Mouse (Mus musculus) embryonic facial prominence, embryonic 13.5 days (tissue): ENCODE measurements around the gene Gm10135. TPM values are rescaled to one million over a fixed set of nuclear protein-coding genes. Genes with fewer than 3 reads are reported as not detected.
"Not testable (repeated sequence)": the region's sequence is repeated elsewhere in the genome, so short reads cannot be mapped to it uniquely, and the experiment has no call there.

Source experiments
- ATAC-seq: fragments of 200-750 bp; cut with Nextera tagmentation; 2 replicates; pipeline ENCODE4 v1.8.0; 2017; ENCODE audit warnings: low read depth; ENCODE audit not compliant: insufficient number of reproducible peaks, insufficient read depth, low FRiP score, low TSS enrichment
- H3K27ac ChIP-seq: fragments of 300-500 bp; sonication (generic); 2 replicates; pipeline ENCODE4 v1.5.1; 2015; ENCODE audit warnings: moderate library complexity, mild to moderate bottlenecking, inconsistent platforms
- H3K27me3 ChIP-seq: fragments of 300-500 bp; sonication (generic); 2 replicates; pipeline ENCODE4 v1.6.1; 2015; ENCODE audit warnings: mild to moderate bottlenecking, inconsistent platforms
- H3K36me3 ChIP-seq: fragments of 300-500 bp; sonication (generic); 2 replicates; pipeline ENCODE4 v1.6.1; 2015; ENCODE audit warnings: mild to moderate bottlenecking, inconsistent platforms
- H3K4me1 ChIP-seq: fragments of 300-500 bp; sonication (generic); 2 replicates; pipeline ENCODE4 v1.6.1; 2015; ENCODE audit warnings: inconsistent platforms
- H3K4me2 ChIP-seq: fragments of 300-500 bp; sonication (generic); 2 replicates; pipeline ENCODE4 v1.6.1; 2015; ENCODE audit warnings: moderate library complexity, mild to moderate bottlenecking, inconsistent platforms
- H3K4me3 ChIP-seq: fragments of 300-500 bp; sonication (generic); 2 replicates; pipeline ENCODE4 v1.5.1; 2015; ENCODE audit warnings: mild to moderate bottlenecking, inconsistent platforms
- H3K9ac ChIP-seq: fragments of 300-500 bp; sonication (generic); 2 replicates; pipeline ENCODE4 v1.6.1; 2015; ENCODE audit warnings: mild to moderate bottlenecking, inconsistent platforms
- H3K9me3 ChIP-seq: fragments of 300-500 bp; sonication (generic); 2 replicates; pipeline ENCODE4 v1.6.1; 2016; ENCODE audit warnings: inconsistent platforms
- WGBS: fragments of 180-500 bp; shearing (Covaris S2); methylation state at CpG from one replicate; pipeline ENCODE4 v1.1.7; 2015; ENCODE audit warnings: mixed read lengths; 5-methylcytosine and 5-hydroxymethylcytosine counted together
- polyA plus RNA-seq: library from polyadenylated mRNA; unstranded; fragments of >200 nt; fragmentation: Nextera tagmentation; extraction: Ambion mirVana; gene quantifications from 2 replicates; pipeline ENCODE4 v1.2.1, GENCODE M21; 2015

Gene Gm10135
- polyA plus RNA-seq, 1 experiment from 2014 or later, result not detected

DNA sequence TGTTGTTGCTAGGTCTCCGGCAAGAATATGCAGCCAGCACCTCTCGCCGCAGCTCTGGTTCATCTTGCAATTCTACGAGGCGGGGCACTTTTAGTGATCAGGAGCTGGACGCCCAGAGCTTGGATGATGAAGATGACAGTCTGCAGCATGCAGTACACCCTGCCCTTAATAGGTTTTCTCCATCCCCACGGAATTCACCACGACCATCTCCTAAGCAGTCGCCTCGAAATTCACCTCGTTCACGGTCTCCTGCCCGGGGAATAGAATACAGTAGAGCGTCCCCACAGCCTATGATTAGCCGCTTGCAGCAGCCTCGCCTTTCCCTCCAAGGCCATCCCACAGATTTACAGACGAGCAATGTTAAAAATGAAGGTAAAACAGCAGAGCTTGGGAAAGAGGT, 17.2 kb downstream of the Gm10135 start:
- 89% methylated on average over 17 of the region's 17 CpGs for WGBS
- H3K9me3 ChIP-seq, result no peaks in the 10 kb centered on the region
- H3K36me3 ChIP-seq, result peaks cover 10% of the 10 kb centered on the region
- H3K27me3 ChIP-seq, result no peaks in the 10 kb centered on the region
- H3K4me2 ChIP-seq, result no peak overlapping the region
- ATAC-seq, result no peak
- no peak overlapping the region for H3K27ac ChIP-seq
- no peaks in the 10 kb centered on the region for H3K4me1 ChIP-seq
- H3K4me3 ChIP-seq, result no peak overlapping the region
- no peak overlapping the region for H3K9ac ChIP-seq

DNA sequence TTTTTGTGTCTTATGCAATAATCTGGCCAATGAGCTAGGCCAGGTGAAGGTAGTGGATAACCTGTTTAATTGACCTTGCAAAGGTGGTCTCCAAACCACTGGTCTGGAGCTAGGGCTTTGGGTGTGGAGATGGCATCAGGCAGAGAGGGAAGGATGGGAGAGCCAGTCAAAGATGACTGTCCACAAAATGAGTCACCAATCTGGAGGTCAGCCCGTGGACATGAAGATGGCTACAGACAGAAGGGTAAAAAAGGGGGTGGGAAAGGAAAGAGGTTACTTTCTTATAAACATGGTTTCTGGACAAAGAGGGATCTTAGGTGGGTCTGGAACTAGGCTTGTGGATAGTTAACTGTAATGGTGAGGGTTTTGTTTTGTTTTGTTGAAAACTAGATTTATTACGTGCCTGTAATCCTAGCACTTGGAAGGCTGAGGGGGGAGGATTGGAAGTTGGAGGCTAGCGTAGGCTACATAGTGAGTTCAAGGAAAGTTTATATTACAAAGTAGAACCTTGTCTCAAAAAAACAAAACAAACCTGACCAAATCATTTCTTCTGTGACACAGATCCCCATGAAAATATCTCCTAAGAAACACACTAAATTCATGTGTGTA, 20.4 kb downstream of the Gm10135 start:
- Histone ChIP-seq H3K27ac (no peak overlapping the region), H3K36me3 (peaks cover 21% of the 10 kb centered on the region), H3K9ac (no peak overlapping the region), H3K4me3 (no peak overlapping the region), H3K9me3 (no peaks in the 10 kb centered on the region), H3K27me3 (no peaks in the 10 kb centered on the region), H3K4me1 (no peaks in the 10 kb centered on the region), H3K4me2 (no peak overlapping the region)
- WGBS, result 75% methylated on average over 3 of the region's 3 CpGs
- no peak for ATAC-seq

- Histone ChIP-seq H3K9me3 (no peaks in the 10 kb centered on the region), H3K36me3 (peaks cover 25% of the 10 kb centered on the region), H3K9ac (no peak overlapping the region), H3K27ac (no peak overlapping the region), H3K4me1 (no peaks in the 10 kb centered on the region), H3K27me3 (no peaks in the 10 kb centered on the region), H3K4me3 (no peak overlapping the region), H3K4me2 (no peak overlapping the region)
- 92% methylated on average over 2 of the region's 2 CpGs for WGBS
- no peak for ATAC-seq
Measured at GRCm38 (mm10) chr5:72950252-72950651, 24.2 kb downstream of the Gm10135 start.

DNA sequence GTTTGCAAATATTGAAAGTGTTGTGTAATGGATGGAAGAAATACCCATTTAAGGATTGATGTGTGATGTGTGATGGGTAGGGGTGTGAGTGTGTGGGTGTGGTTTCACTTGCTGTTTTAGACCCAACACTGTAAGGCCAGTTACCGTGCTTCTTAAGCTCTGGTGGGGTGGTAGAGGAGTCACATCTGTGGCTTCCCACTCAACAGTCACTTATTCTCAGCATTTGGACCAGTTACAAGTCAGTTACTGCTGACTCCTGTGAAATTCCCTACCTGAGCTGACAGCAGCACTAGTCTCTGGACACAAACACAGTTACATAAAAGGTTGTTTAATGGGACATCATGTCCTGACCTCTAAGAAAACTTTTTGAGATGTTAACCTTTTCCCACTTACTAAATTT, 26.4 kb downstream of the Gm10135 start:
- no peak for ATAC-seq
- Histone ChIP-seq H3K36me3 (peaks cover 35% of the 10 kb centered on the region), H3K9me3 (no peaks in the 10 kb centered on the region), H3K4me1 (no peaks in the 10 kb centered on the region), H3K9ac (no peak overlapping the region), H3K27ac (no peak overlapping the region), H3K4me3 (no peak overlapping the region), H3K27me3 (no peaks in the 10 kb centered on the region), H3K4me2 (no peak overlapping the region)
- WGBS, result 79% methylated on average over 1 of the region's 1 CpGs

- Histone ChIP-seq H3K9ac (no peak overlapping the region), H3K4me2 (no peak overlapping the region), H3K27me3 (no peaks in the 10 kb centered on the region), H3K36me3 (peaks cover 20% of the 10 kb centered on the region), H3K9me3 (no peaks in the 10 kb centered on the region), H3K4me1 (0 out of 2 replicates have a peak, but pooled peaks cover 2% of the 10 kb centered on the region), H3K27ac (no peak overlapping the region), H3K4me3 (no peak overlapping the region)
- 89% methylated on average over 5 of the region's 5 CpGs for WGBS
- no peak for ATAC-seq
Measured at GRCm38 (mm10) chr5:72940906-72941432, 33.5 kb downstream of the Gm10135 start.

DNA sequence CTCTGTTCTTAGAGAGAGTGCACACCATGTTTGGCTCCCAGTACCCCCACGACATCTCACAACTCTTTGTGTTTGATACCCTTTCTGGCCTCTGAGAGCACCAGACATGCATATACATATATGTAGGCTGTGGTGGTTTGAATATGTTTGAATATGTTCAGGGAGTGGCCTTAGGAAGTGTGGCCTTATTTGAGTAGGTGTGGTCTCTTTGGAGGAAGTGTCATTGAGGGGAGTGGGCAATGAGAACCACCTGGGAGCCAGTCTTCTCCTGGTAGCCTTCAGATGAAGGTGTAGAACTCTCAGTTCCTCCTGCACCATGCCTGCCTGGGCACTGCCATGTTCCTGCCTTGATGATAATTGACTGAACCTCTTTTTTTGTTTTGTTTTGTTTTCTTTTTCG, 35.2 kb downstream of the Gm10135 start:
- Histone ChIP-seq H3K9ac (no peak overlapping the region), H3K27me3 (no peaks in the 10 kb centered on the region), H3K4me2 (no peak overlapping the region), H3K4me3 (no peak overlapping the region), H3K4me1 (0 out of 2 replicates have a peak, but pooled peaks cover 2% of the 10 kb centered on the region), H3K9me3 (no peaks in the 10 kb centered on the region), H3K27ac (no peak overlapping the region), H3K36me3 (peaks cover 17% of the 10 kb centered on the region)
- no peak for ATAC-seq
- 92% methylated on average over 2 of the region's 2 CpGs for WGBS

DNA sequence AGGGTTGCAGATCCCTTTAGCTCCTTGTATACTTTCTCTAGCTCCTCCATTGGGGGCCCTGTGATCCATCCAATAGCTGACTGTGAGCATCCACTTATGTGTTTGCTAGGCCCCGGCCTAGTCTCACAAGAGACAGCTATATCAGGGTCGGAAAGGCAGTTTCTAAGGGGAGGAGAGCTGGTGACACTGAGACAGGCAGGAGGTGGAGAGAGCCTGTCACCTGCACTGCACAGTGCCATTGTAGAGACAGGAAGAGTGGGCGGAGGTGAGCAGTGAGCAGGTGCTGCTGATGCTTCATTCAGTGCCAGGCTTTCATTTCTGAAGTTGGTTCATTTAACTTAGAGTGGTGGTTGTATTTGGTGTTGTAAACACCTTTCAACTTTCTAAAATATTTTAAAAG, 36.1 kb downstream of the Gm10135 start:
- WGBS, result 91% methylated on average over 3 of the region's 3 CpGs
- H3K4me3 ChIP-seq, H3K4me2 ChIP-seq, H3K27me3 ChIP-seq, ATAC-seq, H3K4me1 ChIP-seq, H3K9ac ChIP-seq, H3K27ac ChIP-seq, H3K9me3 ChIP-seq: not testable (repeated sequence)
- peaks cover 15% of the 10 kb centered on the region for H3K36me3 ChIP-seq

DNA sequence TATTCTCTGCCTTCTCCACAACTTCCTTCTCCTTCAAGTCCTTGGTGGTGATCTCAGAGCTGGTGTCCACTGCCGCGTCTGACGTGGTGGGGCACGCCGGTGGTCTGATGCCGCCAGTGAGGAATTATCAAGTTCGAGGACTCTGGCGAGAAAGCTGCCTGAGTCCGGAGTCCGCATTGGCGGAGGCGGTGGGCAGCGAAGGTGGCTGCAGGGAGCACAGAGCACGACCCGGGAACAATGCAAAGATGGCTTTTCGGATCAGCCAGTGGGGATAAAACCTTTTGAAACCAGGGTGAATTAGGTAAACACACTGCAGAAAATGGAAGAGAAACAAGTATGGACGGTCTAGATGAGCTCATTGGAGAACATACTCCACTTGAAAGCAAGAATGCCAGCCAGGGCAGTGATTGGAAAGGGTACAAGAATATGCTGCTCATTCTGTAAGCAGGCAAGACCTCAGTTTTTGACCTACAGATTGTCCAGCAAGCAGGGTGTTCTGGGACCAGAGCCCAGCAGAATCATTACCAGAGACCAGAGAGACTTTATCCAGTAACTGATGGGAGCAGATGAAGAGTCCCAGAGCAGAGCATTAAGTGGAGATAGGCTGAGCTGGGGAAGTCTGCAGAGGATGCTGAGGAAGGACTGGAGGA, 41.4 kb downstream of the Gm10135 start:
- no peak for ATAC-seq
- 93% methylated on average over 17 of the region's 17 CpGs for WGBS
- Histone ChIP-seq H3K4me2 (no peak overlapping the region), H3K9ac (no peak overlapping the region), H3K36me3 (peaks cover 7% of the 10 kb centered on the region; the same call in 1 of the 2 replicates), H3K9me3 (no peaks in the 10 kb centered on the region), H3K4me3 (no peak overlapping the region), H3K27ac (no peak overlapping the region), H3K4me1 (no peaks in the 10 kb centered on the region), H3K27me3 (no peaks in the 10 kb centered on the region)

DNA sequence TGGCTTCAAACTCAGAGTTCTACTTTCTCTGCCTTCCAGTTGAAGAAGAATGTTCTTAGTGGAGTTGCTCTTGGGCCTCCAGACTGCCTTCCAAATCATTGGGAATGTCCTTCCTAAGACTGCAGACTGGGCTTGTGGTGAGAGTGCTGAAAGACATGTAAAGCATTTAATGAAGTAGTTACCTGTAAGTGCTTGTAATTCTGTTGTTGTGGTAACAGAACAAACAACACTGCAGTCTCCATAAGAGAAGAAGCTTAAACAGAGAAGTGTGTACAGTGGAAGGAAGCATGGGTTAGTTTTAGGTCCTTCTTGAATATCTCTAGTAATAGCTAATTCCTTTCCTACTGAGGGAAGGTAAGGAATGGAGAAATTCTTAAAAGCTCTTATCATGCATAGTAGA, 47.4 kb downstream of the Gm10135 start:
- no peak overlapping the region for H3K9ac ChIP-seq
- no peaks in the 10 kb centered on the region for H3K27me3 ChIP-seq
- H3K4me2 ChIP-seq, result no peak overlapping the region
- no peaks in the 10 kb centered on the region for H3K9me3 ChIP-seq
- no peak for ATAC-seq
- H3K36me3 ChIP-seq, result no peaks in the 10 kb centered on the region
- no peaks in the 10 kb centered on the region for H3K4me1 ChIP-seq
- no peak overlapping the region for H3K4me3 ChIP-seq
- H3K27ac ChIP-seq, result no peak overlapping the region

GRCm38 (mm10) chr5:72922796-72923195, 51.7 kb downstream of the Gm10135 start:
- no peak overlapping the region for H3K9ac ChIP-seq
- no peak overlapping the region for H3K4me2 ChIP-seq
- H3K9me3 ChIP-seq, result no peaks in the 10 kb centered on the region
- 0 out of 2 replicates have a peak, but pooled peaks cover 3% of the 10 kb centered on the region for H3K4me1 ChIP-seq
- H3K4me3 ChIP-seq, result no peak overlapping the region
- no peaks in the 10 kb centered on the region for H3K27me3 ChIP-seq
- 90% methylated on average over 3 of the region's 3 CpGs for WGBS
- no peak for ATAC-seq
- H3K36me3 ChIP-seq, result no peaks in the 10 kb centered on the region
- no peak overlapping the region for H3K27ac ChIP-seq

GRCm38 (mm10) chr5:72921171-72921570, 53.3 kb downstream of the Gm10135 start:
- H3K4me3 ChIP-seq, result no peak overlapping the region
- H3K27me3 ChIP-seq, result no peaks in the 10 kb centered on the region
- H3K27ac ChIP-seq, result no peak overlapping the region
- H3K4me2 ChIP-seq, result no peak overlapping the region
- no peak overlapping the region for H3K9ac ChIP-seq
- no peaks in the 10 kb centered on the region for H3K9me3 ChIP-seq
- H3K36me3 ChIP-seq, result no peaks in the 10 kb centered on the region
- no peak for ATAC-seq
- peaks cover 16% of the 10 kb centered on the region for H3K4me1 ChIP-seq
- 83% methylated on average over 8 of the region's 8 CpGs for WGBS

DNA sequence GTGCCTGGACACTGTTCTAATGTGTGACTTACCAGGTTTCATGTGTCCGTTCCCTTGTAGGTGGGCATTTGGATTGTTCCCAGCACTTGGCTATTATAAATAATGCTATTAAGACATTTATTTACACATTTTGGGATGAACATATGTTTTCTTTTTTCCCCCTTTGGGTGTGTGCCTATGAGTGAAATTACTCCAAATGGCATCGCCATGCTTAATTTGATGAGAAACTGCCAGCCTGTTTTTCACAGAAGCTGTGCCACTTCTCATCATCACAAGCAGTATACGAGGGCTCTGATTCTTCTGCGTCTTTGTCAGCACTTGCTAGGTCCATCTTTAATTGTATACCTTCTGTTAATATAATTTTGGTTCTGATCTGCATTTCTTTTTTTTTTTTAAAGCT, 54.1 kb downstream of the Gm10135 start:
- Histone ChIP-seq H3K4me2 (no peak overlapping the region), H3K27me3 (no peaks in the 10 kb centered on the region), H3K9ac (no peak overlapping the region), H3K36me3 (no peaks in the 10 kb centered on the region), H3K27ac (no peak overlapping the region), H3K4me3 (no peak overlapping the region), H3K4me1 (peaks cover 22% of the 10 kb centered on the region), H3K9me3 (no peaks in the 10 kb centered on the region)
- no peak for ATAC-seq
- WGBS, result 89% methylated on average over 4 of the region's 4 CpGs
